Mouse (Mus musculus) hindbrain, postnatal 0 days (tissue): Measurements from ENCODE around the gene Nccrp1. TPM values are rescaled to one million over a fixed set of nuclear protein-coding genes. Genes with fewer than 3 reads are reported as not detected.
"Not testable (repeated sequence)": the region's sequence is repeated elsewhere in the genome, so short reads cannot be mapped to it uniquely, and the experiment has no call there.

Experiments
- ATAC-seq: fragments of 200-750 bp; cut with Nextera tagmentation; 2 replicates; pipeline ENCODE4 v1.8.0; 2017; ENCODE audit warnings: mild to moderate bottlenecking, moderate TSS enrichment, moderate library complexity
- DNase-seq: peaks from one replicate; pipeline ENCODE4 v3.0.0-alpha.2; 2015; ENCODE audit warnings: low spot score
- H3K27ac ChIP-seq: fragments of 300-500 bp; sonication (generic); 2 replicates; pipeline ENCODE4 v1.5.1; 2014; ENCODE audit warnings: mild to moderate bottlenecking
- H3K27me3 ChIP-seq: fragments of 300-500 bp; sonication (generic); 2 replicates; pipeline ENCODE4 v1.6.1; 2014; ENCODE audit warnings: low read length, mixed read lengths; ENCODE audit not compliant: insufficient read depth
- H3K36me3 ChIP-seq: fragments of 300-500 bp; sonication (generic); 2 replicates; pipeline ENCODE4 v1.6.1; 2014; ENCODE audit warnings: low read length, mixed read lengths; ENCODE audit not compliant: insufficient read depth
- H3K4me1 ChIP-seq: fragments of 300-500 bp; sonication (generic); 2 replicates; pipeline ENCODE4 v1.6.1; 2014; ENCODE audit warnings: antibody characterized with exemption, low read length, mixed read lengths; ENCODE audit not compliant: insufficient read depth
- H3K4me2 ChIP-seq: fragments of 300-500 bp; sonication (generic); 2 replicates; pipeline ENCODE4 v1.6.1; 2014; ENCODE audit warnings: low read depth, mild to moderate bottlenecking, low read length, moderate library complexity, mixed read lengths
- H3K4me3 ChIP-seq: fragments of 300-500 bp; sonication (generic); 2 replicates; pipeline ENCODE4 v1.5.1; 2014; ENCODE audit warnings: low read length
- H3K9ac ChIP-seq: fragments of 300-500 bp; sonication (generic); replicated peaks from 2 replicates; pipeline ENCODE4 v1.6.1; 2014; ENCODE audit warnings: mild to moderate bottlenecking, low read length, moderate library complexity, mixed read lengths
- H3K9me3 ChIP-seq: fragments of 300-500 bp; sonication (generic); 2 replicates; pipeline ENCODE4 v1.6.1; 2016; ENCODE audit warnings: low read length, mixed read lengths
- CTCF ChIP-seq: IDR thresholded peaks from 2 replicates; pipeline ENCODE4 v1.5.1; 2016; ENCODE audit warnings: antibody characterized with exemption, control low read depth, low read depth
- WGBS: fragments of 180-500 bp; shearing (Covaris S2); extraction: QIAGEN DNeasy Blood & Tissue Kit; methylation state at CpG from one replicate; pipeline ENCODE4 v1.1.7; 2014; 5-methylcytosine and 5-hydroxymethylcytosine counted together
- polyA plus RNA-seq: library from polyadenylated mRNA; unstranded; fragments of >200 nt; fragmentation: Nextera tagmentation; extraction: Ambion mirVana; gene quantifications from 2 replicates; pipeline ENCODE4 v1.2.1, GENCODE M21; 2015
- total RNA-seq: library from RNA; depleted of rRNA; stranded (reverse); fragments of >200 nt; gene quantifications from 2 replicates; pipeline ENCODE4 v1.2.3, GENCODE M21; 2014

Nccrp1 gene
- total and polyA plus RNA-seq, 2 experiments from 2014 or later: 0.34 TPM; not detected in 1

GRCm38 (mm10) chr7:28532005-28532404 lies 15.0 kb downstream of the Nccrp1 start:
- no peaks in the 10 kb centered on the region for H3K36me3 ChIP-seq
- H3K27ac ChIP-seq: no peak overlapping the region
- ATAC-seq (no peak), DNase-seq (no peak)
- no peaks in the 10 kb centered on the region for H3K9me3 ChIP-seq
- H3K4me1 ChIP-seq: no peaks in the 10 kb centered on the region
- no peak for TF ChIP-seq CTCF
- no peaks in the 10 kb centered on the region for H3K27me3 ChIP-seq
- no peak overlapping the region for H3K9ac ChIP-seq
- WGBS: 76% methylated on average over 8 of the region's 8 CpGs
- H3K4me3 ChIP-seq: no peak overlapping the region
- no peak overlapping the region for H3K4me2 ChIP-seq

- Histone ChIP-seq H3K4me2 (no peak overlapping the region), H3K9ac (no peak overlapping the region), H3K27ac (no peak overlapping the region), H3K36me3 (no peaks in the 10 kb centered on the region), H3K4me1 (no peaks in the 10 kb centered on the region), H3K9me3 (no peaks in the 10 kb centered on the region), H3K27me3 (no peaks in the 10 kb centered on the region), H3K4me3 (no peak overlapping the region)
- WGBS: 9% methylated on average over 19 of the region's 19 CpGs
- peak; percentile 76 for TF ChIP-seq CTCF
- ATAC-seq: peak; percentile 49; the same call in 1 of the 2 replicates
- peak; percentile 68 for DNase-seq
These were observed 18.9 kb downstream of the Nccrp1 start for GRCm38 (mm10) chr7:28527922-28528719.

- H3K9me3 ChIP-seq, H3K4me1 ChIP-seq, H3K27me3 ChIP-seq, ATAC-seq, H3K9ac ChIP-seq, H3K4me3 ChIP-seq, DNase-seq, H3K4me2 ChIP-seq, H3K27ac ChIP-seq, H3K36me3 ChIP-seq: not testable (repeated sequence)
- 69% methylated on average over 5 of the region's 6 CpGs for WGBS
These were observed 24.5 kb downstream of the Nccrp1 start, which contains the start of gene Ifnl3 for GRCm38 (mm10) chr7:28522536-28522935. TSS of gene Ifnl3 (plus strand) at chr7:28522836.

- no peaks in the 10 kb centered on the region for H3K4me1 ChIP-seq
- no peak overlapping the region for H3K27ac ChIP-seq
- no peaks in the 10 kb centered on the region for H3K27me3 ChIP-seq
- no peaks in the 10 kb centered on the region for H3K9me3 ChIP-seq
- H3K36me3 ChIP-seq: no peaks in the 10 kb centered on the region
- WGBS: 68% methylated on average over 8 of the region's 8 CpGs
- DNase-seq: no peak
- no peak overlapping the region for H3K4me3 ChIP-seq
- no peak overlapping the region for H3K4me2 ChIP-seq
- TF ChIP-seq CTCF: no peak
- no peak overlapping the region for H3K9ac ChIP-seq
- ATAC-seq: no peak
These were observed 35.6 kb downstream of the Nccrp1 start for GRCm38 (mm10) chr7:28511441-28511840.

GRCm38 (mm10) chr7:28510405-28510974 lies 36.6 kb downstream of the Nccrp1 start, which contains the start of gene Ifnl2:
TSS of gene Ifnl2 (minus strand) at chr7:28510455.
- WGBS: 62% methylated on average over 8 of the region's 8 CpGs
- H3K4me1 ChIP-seq, H3K27me3 ChIP-seq, H3K9ac ChIP-seq, H3K27ac ChIP-seq, DNase-seq, H3K9me3 ChIP-seq, ATAC-seq, H3K36me3 ChIP-seq, H3K4me2 ChIP-seq, H3K4me3 ChIP-seq: not testable (repeated sequence)

GRCm38 (mm10) chr7:28509121-28509520 lies 37.9 kb downstream of the Nccrp1 start:
- not testable (repeated sequence) for H3K4me1 ChIP-seq, H3K9ac ChIP-seq, H3K27ac ChIP-seq, H3K36me3 ChIP-seq, H3K4me2 ChIP-seq, DNase-seq, H3K4me3 ChIP-seq, ATAC-seq, H3K9me3 ChIP-seq, H3K27me3 ChIP-seq
- no CpG with 5 or more reads among the region's 2 CpGs for WGBS

GRCm38 (mm10) chr7:28505585-28505984 lies 41.5 kb downstream of the Nccrp1 start:
- Histone ChIP-seq H3K27me3 (no peaks in the 10 kb centered on the region), H3K4me2 (no peak overlapping the region), H3K9ac (no peak overlapping the region), H3K27ac (no peak overlapping the region), H3K4me3 (no peak overlapping the region), H3K4me1 (no peaks in the 10 kb centered on the region), H3K36me3 (no peaks in the 10 kb centered on the region), H3K9me3 (0 out of 2 replicates have a peak, but pooled peaks cover 3% of the 10 kb centered on the region)
- no peak for DNase-seq
- no peak for ATAC-seq
- no peak for TF ChIP-seq CTCF
- WGBS: 11% methylated on average over 5 of the region's 5 CpGs
